Mouse (Mus musculus): ENCODE data around the gene 4930432M17Rik.

- TF ChIP-seq CTCF (IDR thresholded peaks at IDR 0.05; ENCODE audit: borderline replicate concordance, insufficient read depth, low read length) (no peak), POLR2A (IDR thresholded peaks at IDR 0.05; ENCODE audit: low read depth, low read length) (no peak)
Observed at GRCm38 (mm10) chr3:121689697-121690096, 19.1 kb downstream of the 4930432M17Rik start.
